Mouse (Mus musculus): ENCODE data around the gene Limk2. TPM values are rescaled to one million over a fixed set of nuclear protein-coding genes. Genes with fewer than 3 reads are reported as not detected.
A peak's percentile ranks its signal among the peaks of the same experiment; 100 is the strongest.

The Limk2 gene
- polyA plus RNA-seq, 1 experiment from 2014 or later, result 62.0 TPM

- H3K4me3 ChIP-seq (ENCODE audit: low read depth, low read length), result no peak overlapping the region
- 81% methylated on average over 4 of the region's 4 CpGs for WGBS
These were observed 13.3 kb upstream of the Limk2 start for GRCm38 (mm10) chr11:3422242-3422641.

GRCm38 (mm10) chr11:3418741-3419140, 9.8 kb upstream of the Limk2 start:
- DNase-seq (ENCODE audit: low spot score) (peak; percentile 12), ATAC-seq (peak; percentile 26)
- Histone ChIP-seq H3K4me2 (replicated peaks; ENCODE audit: low read depth, low read length) (no peak overlapping the region), H3K4me3 (ENCODE audit: low read depth, low read length) (no peak overlapping the region), H3K4me1 (ENCODE audit: insufficient read depth, low read depth, low read length) (no peaks in the 10 kb centered on the region), H3K27me3 (replicated peaks; ENCODE audit: insufficient read depth, low read length) (no peaks in the 10 kb centered on the region), H3K36me3 (ENCODE audit: insufficient read depth, low read length) (peaks cover 24% of the 10 kb centered on the region; the same call in 1 of the 2 replicates), H3K9me3 (ENCODE audit: low read length) (no peaks in the 10 kb centered on the region), H3K9ac (replicated peaks; ENCODE audit: low read depth) (no peak overlapping the region), H3K27ac (ENCODE audit: low read length) (0 out of 2 replicates have a peak overlapping the region, but pooled peaks have one; percentile 6)
- no peak for TF ChIP-seq EP300 (IDR thresholded peaks at IDR 0.05)
- no peak for TF ChIP-seq CTCF (IDR thresholded peaks at IDR 0.05)
- WGBS, result 53% methylated on average over 4 of the region's 4 CpGs

More at GRCm38 (mm10) chr11:3422242-3422641, 13.3 kb upstream of the Limk2 start:
- no peak for DNase-seq (ENCODE audit: low spot score)
- no peak overlapping the region for H3K4me2 ChIP-seq (replicated peaks; ENCODE audit: low read depth, low read length)
- TF ChIP-seq CTCF (IDR thresholded peaks at IDR 0.05), result no peak
- no peak for TF ChIP-seq EP300 (IDR thresholded peaks at IDR 0.05)
- no peak overlapping the region for H3K27ac ChIP-seq (ENCODE audit: low read length)
- no peaks in the 10 kb centered on the region for H3K9me3 ChIP-seq (ENCODE audit: low read length)
- H3K27me3 ChIP-seq (replicated peaks; ENCODE audit: insufficient read depth, low read length), result no peaks in the 10 kb centered on the region
- H3K4me1 ChIP-seq (ENCODE audit: insufficient read depth, low read depth, low read length), result no peaks in the 10 kb centered on the region
- H3K9ac ChIP-seq (replicated peaks; ENCODE audit: low read depth), result no peak overlapping the region
- H3K36me3 ChIP-seq (ENCODE audit: insufficient read depth, low read length), result peaks cover 8% of the 10 kb centered on the region; the same call in 1 of the 2 replicates
- ATAC-seq, result no peak

DNA sequence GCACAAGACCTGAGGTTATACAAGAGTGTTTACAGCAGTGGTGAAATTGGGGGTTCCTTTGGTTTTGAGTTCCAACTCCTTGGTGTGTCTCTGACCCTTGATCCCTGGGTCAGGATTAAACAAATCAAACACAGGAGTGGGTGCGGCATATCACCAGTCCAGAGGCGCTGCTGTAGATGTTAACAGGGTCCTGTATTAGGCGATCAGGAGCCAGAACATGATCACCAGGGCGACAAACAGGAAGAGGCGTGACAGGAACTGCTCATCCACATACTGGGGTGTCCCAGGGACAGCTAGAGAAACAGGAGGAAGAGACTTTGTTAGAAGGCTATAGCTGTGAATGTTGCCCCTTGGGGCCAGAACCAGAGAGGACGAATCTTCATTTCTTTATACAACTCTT, 8.8 kb upstream of the Limk2 start:
- DNase-seq (ENCODE audit: low spot score), result no peak
- H3K27me3 ChIP-seq (replicated peaks; ENCODE audit: insufficient read depth, low read length), result no peaks in the 10 kb centered on the region
- 69% methylated on average over 6 of the region's 6 CpGs for WGBS
- no peak overlapping the region for H3K4me2 ChIP-seq (replicated peaks; ENCODE audit: low read depth, low read length)
- no peak overlapping the region for H3K9ac ChIP-seq (replicated peaks; ENCODE audit: low read depth)
- no peak overlapping the region for H3K4me3 ChIP-seq (ENCODE audit: low read depth, low read length)
- no peaks in the 10 kb centered on the region for H3K9me3 ChIP-seq (ENCODE audit: low read length)
- H3K36me3 ChIP-seq (ENCODE audit: insufficient read depth, low read length), result peaks cover 24% of the 10 kb centered on the region; the same call in 1 of the 2 replicates
- no peaks in the 10 kb centered on the region for H3K4me1 ChIP-seq (ENCODE audit: insufficient read depth, low read depth, low read length)
- no peak for TF ChIP-seq CTCF (IDR thresholded peaks at IDR 0.05)
- TF ChIP-seq EP300 (IDR thresholded peaks at IDR 0.05), result no peak
- no peak overlapping the region for H3K27ac ChIP-seq (ENCODE audit: low read length)
- ATAC-seq, result peak; percentile 32; the same call in 1 of the 2 replicates

- Histone ChIP-seq H3K4me1 (ENCODE audit: insufficient read depth, low read depth, low read length) (no peaks in the 10 kb centered on the region), H3K4me3 (ENCODE audit: low read depth, low read length) (no peak overlapping the region), H3K9me3 (ENCODE audit: low read length) (no peaks in the 10 kb centered on the region), H3K27me3 (replicated peaks; ENCODE audit: insufficient read depth, low read length) (no peaks in the 10 kb centered on the region), H3K27ac (ENCODE audit: low read length) (no peak overlapping the region), H3K4me2 (replicated peaks; ENCODE audit: low read depth, low read length) (no peak overlapping the region), H3K36me3 (ENCODE audit: insufficient read depth, low read length) (peaks cover 24% of the 10 kb centered on the region; the same call in 1 of the 2 replicates), H3K9ac (replicated peaks; ENCODE audit: low read depth) (no peak overlapping the region)
- DNase-seq (ENCODE audit: low spot score) (no peak), ATAC-seq (no peak)
- no peak for TF ChIP-seq EP300 (IDR thresholded peaks at IDR 0.05)
- no peak for TF ChIP-seq CTCF (IDR thresholded peaks at IDR 0.05)
- 89% methylated on average over 3 of the region's 3 CpGs for WGBS
These were observed 7.4 kb upstream of the Limk2 start for GRCm38 (mm10) chr11:3416399-3416798.

- H3K27ac ChIP-seq (ENCODE audit: low read length), result no peak overlapping the region
- TF ChIP-seq EP300 (IDR thresholded peaks at IDR 0.05) (no peak), CTCF (IDR thresholded peaks at IDR 0.05) (no peak)
- H3K9ac ChIP-seq (replicated peaks; ENCODE audit: low read depth), result no peak overlapping the region
- H3K27me3 ChIP-seq (replicated peaks; ENCODE audit: insufficient read depth, low read length), result no peaks in the 10 kb centered on the region
- DNase-seq (ENCODE audit: low spot score), result no peak
- no peak overlapping the region for H3K4me2 ChIP-seq (replicated peaks; ENCODE audit: low read depth, low read length)
- H3K36me3 ChIP-seq (ENCODE audit: insufficient read depth, low read length), result peaks cover 14% of the 10 kb centered on the region; the same call in 1 of the 2 replicates
- H3K9me3 ChIP-seq (ENCODE audit: low read length), result no peaks in the 10 kb centered on the region
- ATAC-seq, result no peak
- no peak overlapping the region for H3K4me3 ChIP-seq (ENCODE audit: low read depth, low read length)
- 62% methylated on average over 3 of the region's 3 CpGs for WGBS
- H3K4me1 ChIP-seq (ENCODE audit: insufficient read depth, low read depth, low read length), result no peaks in the 10 kb centered on the region; the same call in 1 of the 2 replicates
These were observed 3.1 kb upstream of the Limk2 start for GRCm38 (mm10) chr11:3412111-3412510.

GRCm38 (mm10) chr11:3408131-3408996, 625 bp downstream of the Limk2 start:
- H3K4me1 ChIP-seq (ENCODE audit: insufficient read depth, low read depth, low read length), result no peaks in the 10 kb centered on the region; the same call in 1 of the 2 replicates
- no peaks in the 10 kb centered on the region for H3K36me3 ChIP-seq (ENCODE audit: insufficient read depth, low read length)
- H3K9me3 ChIP-seq (ENCODE audit: low read length), result no peaks in the 10 kb centered on the region
- WGBS, result 2% methylated on average over 34 of the region's 34 CpGs
- DNase-seq (ENCODE audit: low spot score) (peak; percentile 47), ATAC-seq (no peak)
- H3K4me3 ChIP-seq (ENCODE audit: low read depth, low read length), result peak overlapping the region; percentile 73
- H3K27ac ChIP-seq (ENCODE audit: low read length), result peak overlapping the region; percentile 74
- TF ChIP-seq CTCF (IDR thresholded peaks at IDR 0.05), result no peak
- TF ChIP-seq EP300 (IDR thresholded peaks at IDR 0.05), result no peak
- no peaks in the 10 kb centered on the region for H3K27me3 ChIP-seq (replicated peaks; ENCODE audit: insufficient read depth, low read length)
- peak overlapping the region; percentile 74 for H3K9ac ChIP-seq (replicated peaks; ENCODE audit: low read depth)
- peak overlapping the region; percentile 85 for H3K4me2 ChIP-seq (replicated peaks; ENCODE audit: low read depth, low read length)
